22 mouse cellular contexts compared by ENCODE assay signal in genomic region chr11:60357116-60357515, GRCm38 (mm10).
"Had no signal": no experiment of that assay in that cellular context is flagged by ENCODE, and none has a peak within 500 bp of the region (broad histone marks: within the 10 kb centered on the region; RNA-seq: fewer than 3 reads in every experiment).

No protein-coding gene starts in this region.

- H3K27ac ChIP-seq: liver, embryonic 13.5 days; liver, embryonic 15.5 days; lung, embryonic 15.5 days; midbrain, embryonic 10.5 days; midbrain, embryonic 12.5 days; neural tube, embryonic 13.5 days; neural tube, embryonic 15.5 days; stomach, embryonic 15.5 days had no signal

- DNase-seq: liver, embryonic 13.5 days; liver, postnatal 0 days; lung, adult 2 months; lung, postnatal 14 days; lung, postnatal 36 days; midbrain, embryonic 14.5 days; right cerebral cortex, postnatal 14 days; right cerebral cortex, postnatal 4 days; spleen, adult 18-20 months; thymus, adult 2 months; thymus, postnatal 25 days; thymus, postnatal 4 days had no signal

- H3K4me2 ChIP-seq: liver, embryonic 13.5 days; liver, embryonic 15.5 days; lung, embryonic 15.5 days; midbrain, embryonic 12.5 days; neural tube, embryonic 13.5 days; neural tube, embryonic 15.5 days; stomach, embryonic 15.5 days had no signal

- H3K9ac ChIP-seq: liver, embryonic 13.5 days; liver, embryonic 15.5 days; liver, postnatal 0 days; lung, embryonic 15.5 days; midbrain, embryonic 12.5 days; neural tube, embryonic 13.5 days; neural tube, embryonic 15.5 days; stomach, embryonic 15.5 days had no signal

- H3K36me3 ChIP-seq: liver, embryonic 13.5 days; liver, embryonic 15.5 days; lung, embryonic 15.5 days; midbrain, embryonic 10.5 days; midbrain, embryonic 12.5 days; neural tube, embryonic 13.5 days; neural tube, embryonic 15.5 days; stomach, embryonic 15.5 days had no signal

- H3K4me3 ChIP-seq: liver, embryonic 13.5 days; liver, embryonic 15.5 days; lung, embryonic 15.5 days; midbrain, embryonic 10.5 days; midbrain, embryonic 12.5 days; myocyte; neural tube, embryonic 13.5 days; neural tube, embryonic 15.5 days; stomach, embryonic 15.5 days had no signal

- ATAC-seq: liver, postnatal 0 days; lung, postnatal 0 days; midbrain, embryonic 16.5 days had no signal

- H3K27me3 ChIP-seq: lung, embryonic 15.5 days; midbrain, embryonic 12.5 days; neural tube, embryonic 13.5 days; neural tube, embryonic 15.5 days; stomach, embryonic 15.5 days had no signal

- H3K9me3 ChIP-seq: liver, embryonic 13.5 days; liver, embryonic 15.5 days; lung, embryonic 15.5 days; midbrain, embryonic 10.5 days; midbrain, embryonic 12.5 days; neural tube, embryonic 13.5 days; neural tube, embryonic 15.5 days; stomach, embryonic 15.5 days had no signal
